Mouse (Mus musculus) forebrain, embryonic 14.5 days (tissue): Measurements from ENCODE around the gene Fam117a. TPM values are rescaled to one million over a fixed set of nuclear protein-coding genes. Genes with fewer than 3 reads are reported as not detected.

Experiments
- ATAC-seq: fragments of 200-750 bp; cut with Nextera tagmentation; 2 replicates; pipeline ENCODE4 v1.8.0; 2017; ENCODE audit warnings: mild to moderate bottlenecking, moderate library complexity
- DNase-seq: peaks from one replicate; pipeline ENCODE4 v3.0.0-alpha.2; 2015; ENCODE audit warnings: low spot score
- H3K27ac ChIP-seq: fragments of 300-500 bp; sonication (generic); 2 replicates; pipeline ENCODE4 v1.5.1; 2014; ENCODE audit warnings: low read depth, mild to moderate bottlenecking, control low read depth, low read length, moderate library complexity
- H3K27me3 ChIP-seq: fragments of 300-500 bp; sonication (generic); replicated peaks from 2 replicates; pipeline ENCODE4 v1.6.1; 2014; ENCODE audit warnings: low read length, control low read depth, mixed read lengths; ENCODE audit not compliant: control insufficient read depth, insufficient read depth
- H3K36me3 ChIP-seq: fragments of 300-500 bp; sonication (generic); 2 replicates; pipeline ENCODE4 v1.6.1; 2014; ENCODE audit warnings: low read length, control low read depth; ENCODE audit not compliant: control insufficient read depth, insufficient read depth
- H3K4me1 ChIP-seq: fragments of 300-500 bp; sonication (generic); 2 replicates; pipeline ENCODE4 v1.6.1; 2014; ENCODE audit warnings: antibody characterized with exemption, low read length, control low read depth; ENCODE audit not compliant: control insufficient read depth, insufficient read depth
- H3K4me2 ChIP-seq: fragments of 300-500 bp; sonication (generic); 2 replicates; pipeline ENCODE4 v1.6.1; 2014; ENCODE audit warnings: mild to moderate bottlenecking, control low read depth, low read length
- H3K4me3 ChIP-seq: fragments of 300-500 bp; sonication (generic); 2 replicates; pipeline ENCODE4 v1.5.1; 2014; ENCODE audit warnings: low read depth, low read length, control low read depth
- H3K9ac ChIP-seq: fragments of 300-500 bp; sonication (generic); 2 replicates; pipeline ENCODE4 v1.6.1; 2014; ENCODE audit warnings: mild to moderate bottlenecking, low read length, control low read depth, moderate library complexity
- H3K9me3 ChIP-seq: fragments of 300-500 bp; sonication (generic); replicated peaks from 2 replicates; pipeline ENCODE4 v1.6.1; 2016; ENCODE audit warnings: low read length, control low read depth, mixed read lengths; ENCODE audit not compliant: control insufficient read depth
- WGBS: fragments of 180-500 bp; shearing (Covaris S2); extraction: QIAGEN DNeasy Blood & Tissue Kit; methylation state at CpG from one replicate; pipeline ENCODE4 v1.1.7; 2014; 5-methylcytosine and 5-hydroxymethylcytosine counted together
- polyA plus RNA-seq: library from polyadenylated mRNA; unstranded; fragments of >200 nt; fragmentation: Nextera tagmentation; extraction: Ambion mirVana; gene quantifications from 2 replicates; pipeline ENCODE4 v1.2.1, GENCODE M21; 2014

The Fam117a gene
- 3.3 and 4.0 TPM in 2 replicates for polyA plus RNA-seq

GRCm38 (mm10) chr11:95336568-95337128 lies at the start of gene Fam117a:
Gene Fam117a (plus strand): TSS chr11:95337018.
- under 1% methylated on average over 12 of the region's 27 CpGs for WGBS
- H3K9me3 ChIP-seq = no peaks in the 10 kb centered on the region

GRCm38 (mm10) chr11:95291998-95292397 lies 44.8 kb upstream of the Fam117a start:
- ATAC-seq = no peak
- H3K9ac ChIP-seq = no peak overlapping the region
- H3K4me2 ChIP-seq = no peak overlapping the region
- H3K36me3 ChIP-seq = peaks cover 85% of the 10 kb centered on the region
- DNase-seq = no peak
- no peaks in the 10 kb centered on the region for H3K4me1 ChIP-seq
- WGBS = 85% methylated on average over 4 of the region's 4 CpGs
- H3K27me3 ChIP-seq = no peaks in the 10 kb centered on the region
- H3K4me3 ChIP-seq = no peak overlapping the region
- H3K9me3 ChIP-seq = no peaks in the 10 kb centered on the region
- no peak overlapping the region for H3K27ac ChIP-seq

More at GRCm38 (mm10) chr11:95336568-95337128, at the start of gene Fam117a:
- Histone ChIP-seq H3K27ac (no peak within 1 kb of the TSS), H3K9ac (peak within 1 kb of the TSS; percentile 77), H3K27me3 (no peaks in the 10 kb centered on the region), H3K4me3 (peak within 1 kb of the TSS; percentile 81), H3K4me1 (peaks cover 8% of the 10 kb centered on the region; the same call in 1 of the 2 replicates), H3K36me3 (no peaks in the 10 kb centered on the region), H3K4me2 (peak within 1 kb of the TSS; percentile 88)
- peak; percentile 99 for ATAC-seq
- DNase-seq = peak; percentile 95

- 94% methylated on average over 8 of the region's 8 CpGs for WGBS
- no peak overlapping the region for H3K27ac ChIP-seq
- no peak overlapping the region for H3K9ac ChIP-seq
- no peak overlapping the region for H3K4me3 ChIP-seq
- no peaks in the 10 kb centered on the region for H3K4me1 ChIP-seq
- no peak overlapping the region for H3K4me2 ChIP-seq
- ATAC-seq (no peak), DNase-seq (no peak)
- H3K36me3 ChIP-seq = peaks cover 83% of the 10 kb centered on the region
- no peaks in the 10 kb centered on the region for H3K9me3 ChIP-seq
- no peaks in the 10 kb centered on the region for H3K27me3 ChIP-seq
Observed at GRCm38 (mm10) chr11:95293017-95293624, 43.7 kb upstream of the Fam117a start.

- no peak overlapping the region for H3K9ac ChIP-seq
- peaks cover 82% of the 10 kb centered on the region for H3K36me3 ChIP-seq
- no peak overlapping the region for H3K4me3 ChIP-seq
- WGBS = 89% methylated on average over 13 of the region's 13 CpGs
- ATAC-seq (no peak), DNase-seq (no peak)
- no peak overlapping the region for H3K4me2 ChIP-seq
- H3K27me3 ChIP-seq = no peaks in the 10 kb centered on the region
- H3K4me1 ChIP-seq = no peaks in the 10 kb centered on the region
- H3K27ac ChIP-seq = no peak overlapping the region
- no peaks in the 10 kb centered on the region for H3K9me3 ChIP-seq
Observed at GRCm38 (mm10) chr11:95295736-95296135, 41.1 kb upstream of the Fam117a start.

GRCm38 (mm10) chr11:95298146-95298545 lies 38.7 kb upstream of the Fam117a start:
- H3K27ac ChIP-seq = no peak overlapping the region
- H3K36me3 ChIP-seq = peaks cover 81% of the 10 kb centered on the region
- H3K9me3 ChIP-seq = no peaks in the 10 kb centered on the region
- no peaks in the 10 kb centered on the region for H3K4me1 ChIP-seq
- no peak overlapping the region for H3K4me3 ChIP-seq
- ATAC-seq (no peak), DNase-seq (peak; percentile 42)
- WGBS = 16% methylated on average over 2 of the region's 2 CpGs
- no peaks in the 10 kb centered on the region for H3K27me3 ChIP-seq
- no peak overlapping the region for H3K9ac ChIP-seq
- H3K4me2 ChIP-seq = no peak overlapping the region

- no peak for ATAC-seq
- no peak for DNase-seq
- peaks cover 73% of the 10 kb centered on the region for H3K36me3 ChIP-seq
- H3K4me2 ChIP-seq = no peak overlapping the region
- H3K4me1 ChIP-seq = no peaks in the 10 kb centered on the region
- 94% methylated on average over 12 of the region's 12 CpGs for WGBS
- no peak overlapping the region for H3K9ac ChIP-seq
- no peak overlapping the region for H3K4me3 ChIP-seq
- H3K9me3 ChIP-seq = no peaks in the 10 kb centered on the region
- no peak overlapping the region for H3K27ac ChIP-seq
- no peaks in the 10 kb centered on the region for H3K27me3 ChIP-seq
Observed at GRCm38 (mm10) chr11:95299886-95300285, 36.9 kb upstream of the Fam117a start.

- H3K9me3 ChIP-seq = no peaks in the 10 kb centered on the region
- no peaks in the 10 kb centered on the region for H3K4me1 ChIP-seq
- ATAC-seq (no peak), DNase-seq (no peak)
- peaks cover 78% of the 10 kb centered on the region for H3K36me3 ChIP-seq
- H3K27me3 ChIP-seq = no peaks in the 10 kb centered on the region
- no peak overlapping the region for H3K27ac ChIP-seq
- 89% methylated on average over 3 of the region's 3 CpGs for WGBS
- H3K4me3 ChIP-seq = no peak overlapping the region
- no peak overlapping the region for H3K9ac ChIP-seq
- no peak overlapping the region for H3K4me2 ChIP-seq
Observed at GRCm38 (mm10) chr11:95301772-95302171, 35.0 kb upstream of the Fam117a start.

GRCm38 (mm10) chr11:95305600-95305999 lies 31.2 kb upstream of the Fam117a start:
- DNase-seq (no peak), ATAC-seq (no peak)
- no peak overlapping the region for H3K4me2 ChIP-seq
- no peaks in the 10 kb centered on the region for H3K9me3 ChIP-seq
- no peak overlapping the region for H3K9ac ChIP-seq
- H3K4me1 ChIP-seq = peaks cover 10% of the 10 kb centered on the region
- H3K27me3 ChIP-seq = no peaks in the 10 kb centered on the region
- 92% methylated on average over 7 of the region's 7 CpGs for WGBS
- no peak overlapping the region for H3K27ac ChIP-seq
- peaks cover 46% of the 10 kb centered on the region for H3K36me3 ChIP-seq
- H3K4me3 ChIP-seq = no peak overlapping the region

- no peaks in the 10 kb centered on the region for H3K27me3 ChIP-seq
Observed at GRCm38 (mm10) chr11:95307526-95307925, 29.3 kb upstream of the Fam117a start.

More at GRCm38 (mm10) chr11:95307526-95307925, 29.3 kb upstream of the Fam117a start:
- 81% methylated on average over 8 of the region's 8 CpGs for WGBS
- ATAC-seq (no peak), DNase-seq (no peak)
- Histone ChIP-seq H3K4me2 (no peak overlapping the region), H3K4me1 (peaks cover 14% of the 10 kb centered on the region), H3K9ac (no peak overlapping the region), H3K9me3 (no peaks in the 10 kb centered on the region), H3K4me3 (no peak overlapping the region), H3K36me3 (peaks cover 28% of the 10 kb centered on the region), H3K27ac (no peak overlapping the region)
